Mouse (Mus musculus): ENCODE results near the gene Serpinb5. TPM values are rescaled to one million over a fixed set of nuclear protein-coding genes. Genes with fewer than 3 reads are reported as not detected.

Serpinb5 gene
- total RNA-seq, 2 experiments from 2014 or later = not detected

Other genes with a start within 250 kb of the Serpinb5 start
- 1 to 10 TPM; 5.1 to 6.7 TPM for gene Bcl2, start 146.9 kb upstream of the Serpinb5 start, total RNA-seq (2021)
- 10 to 100 TPM; 26.5 to 40.4 TPM for gene Kdsr, start 101.4 kb upstream of the Serpinb5 start, total RNA-seq (2021)
- gene Vps4b, start 64.4 kb upstream of the Serpinb5 start, total RNA-seq (2021) = 100 to 1,000 TPM in 1 of 2 experiments, 10 to 100 TPM in 1; 69.9 to 103 TPM
- not detected for gene Serpinb12, start 73.3 kb downstream of the Serpinb5 start, total RNA-seq (2021)
- gene Serpinb13, start 119.8 kb downstream of the Serpinb5 start, total RNA-seq (2021) = not detected
- not detected for gene Serpinb3a, start 191.1 kb downstream of the Serpinb5 start, total RNA-seq (2021)
- gene Serpinb3d, start 222.3 kb downstream of the Serpinb5 start, total RNA-seq (2021) = not detected